Mouse (Mus musculus) cerebellum, adult 2 months (tissue): Measurements from ENCODE around the gene Fam193a.

Experiments used
- CTCF ChIP-seq: fragments of 200-500 bp; IDR thresholded peaks from 2 replicates; pipeline ENCODE4 v1.5.1; 2011; ENCODE audit warnings: low read depth, mild to moderate bottlenecking, control low read depth, low read length, moderate library complexity, borderline replicate concordance; ENCODE audit not compliant: insufficient read depth
- POLR2A ChIP-seq: fragments of 200-500 bp; IDR thresholded peaks from 2 replicates; pipeline ENCODE4 v1.6.1; 2011; ENCODE audit warnings: low read length, control low read depth, borderline replicate concordance; ENCODE audit not compliant: insufficient read depth

DNA sequence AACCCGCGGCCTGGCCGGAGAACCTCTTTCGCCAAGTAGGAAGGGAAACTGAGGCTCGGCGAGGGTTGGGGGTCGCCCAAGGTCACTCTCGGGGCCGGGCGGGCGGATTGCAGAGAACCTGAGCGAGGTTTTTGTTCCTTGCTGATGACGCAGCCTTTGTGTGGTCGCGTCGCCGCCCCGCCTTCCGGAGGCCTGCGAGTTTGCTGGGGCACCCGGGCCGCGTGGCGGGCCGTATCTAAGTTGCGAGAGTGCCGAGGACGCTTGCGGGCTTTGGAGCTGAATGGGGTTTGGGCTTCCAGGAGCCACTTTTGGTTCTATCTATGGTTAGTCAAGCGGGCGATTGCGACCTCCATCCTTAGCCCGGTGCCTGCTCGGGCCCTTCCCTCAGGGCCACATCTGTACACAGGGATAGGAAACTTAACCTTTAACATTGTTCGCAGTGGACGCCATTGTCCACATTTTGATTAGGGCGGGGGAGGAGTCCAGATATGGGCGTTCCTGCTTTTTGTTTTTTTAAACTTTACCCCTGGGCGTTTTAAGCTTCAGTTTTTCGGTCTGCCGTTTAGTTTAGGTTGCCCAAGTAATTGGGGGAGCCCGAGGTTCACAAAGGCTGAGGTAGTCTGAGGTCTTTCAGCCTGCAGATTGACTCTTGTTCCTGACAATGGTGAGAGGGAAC, 32.8 kb upstream of the Fam193a start:
- TF ChIP-seq CTCF (no peak), POLR2A (no peak)
